Mouse (Mus musculus): ENCODE measurements at regions not wholly inside any gene's neighbourhood (a gene's known extent, or its start where the extent isn't known, plus 50 kb on each side); places are given as distances from the start of the nearest gene placed in this dataset.

GRCm38 (mm10) chr1:43247609-43248008 lies 50.8 kb upstream of the Fhl2 start:
- no peak overlapping the region for H3K4me3 ChIP-seq
- no peaks in the 10 kb centered on the region for H3K27me3 ChIP-seq (ENCODE audit: control insufficient read depth, insufficient read depth, insufficient read length)
- no peaks in the 10 kb centered on the region for H3K36me3 ChIP-seq (ENCODE audit: control insufficient read depth, insufficient read depth)
- no peak overlapping the region for H3ac ChIP-seq (ENCODE audit: control insufficient read depth, insufficient read length)
- no peak for TF ChIP-seq POLR2AphosphoS2 (IDR thresholded peaks at IDR 0.05; ENCODE audit: insufficient read length, low read depth)
- no peak for TF ChIP-seq SRF (IDR thresholded peaks at IDR 0.05; ENCODE audit: control insufficient read depth, insufficient read length, low read depth)
- no peak for TF ChIP-seq REST (IDR thresholded peaks at IDR 0.05; ENCODE audit: insufficient read depth, insufficient read length)
- TF ChIP-seq MYOD1 (IDR thresholded peaks at IDR 0.05; ENCODE audit: control insufficient read depth in 1 of 3, insufficient read length in 2 of 3, low read depth in 2 of 3) = no peak
- no peak for TF ChIP-seq E2F4 (IDR thresholded peaks at IDR 0.05; ENCODE audit: insufficient read depth)
- no peak for TF ChIP-seq MAX (IDR thresholded peaks at IDR 0.05; ENCODE audit: low read depth)
- no peak for TF ChIP-seq MYOG (IDR thresholded peaks at IDR 0.05; ENCODE audit: control insufficient read depth in 1 of 3, insufficient read depth in 1 of 3, insufficient read length in 2 of 3, low read depth in 2 of 3)
- no peak overlapping the region for H3K4me2 ChIP-seq (ENCODE audit: low read depth)
- H3K79me2 ChIP-seq (ENCODE audit: control insufficient read depth, insufficient read depth) = no peaks in the 10 kb centered on the region

- Histone ChIP-seq H3K79me2 (ENCODE audit: control insufficient read depth, insufficient read depth) (no peaks in the 10 kb centered on the region), H3K27me3 (ENCODE audit: control insufficient read depth, insufficient read depth, insufficient read length) (no peaks in the 10 kb centered on the region), H3K36me3 (ENCODE audit: control insufficient read depth, insufficient read depth) (no peaks in the 10 kb centered on the region), H3K4me2 (ENCODE audit: low read depth) (no peak overlapping the region), H3ac (ENCODE audit: control insufficient read depth, insufficient read length) (no peak overlapping the region), H3K4me3 (no peak overlapping the region)
- peak; percentile 3 to 92 (median 28) for TF ChIP-seq MYOG (IDR thresholded peaks at IDR 0.05; ENCODE audit: control insufficient read depth in 1 of 3, insufficient read depth in 1 of 3, insufficient read length in 2 of 3, low read depth in 2 of 3)
- no peak for TF ChIP-seq TCF3 (IDR thresholded peaks at IDR 0.05; ENCODE audit: insufficient read length, low read depth)
- TF ChIP-seq TCF12 (IDR thresholded peaks at IDR 0.05; ENCODE audit: insufficient read depth, poor library complexity, severe bottlenecking) = no peak
- peak in 2 of 3 experiments; percentile 49 to 85 for TF ChIP-seq MYOD1 (IDR thresholded peaks at IDR 0.05; ENCODE audit: control insufficient read depth in 1 of 3, insufficient read length in 2 of 3, low read depth in 2 of 3)
Observed at GRCm38 (mm10) chr1:43250281-43250680, 53.5 kb upstream of the Fhl2 start.

GRCm38 (mm10) chr1:43251356-43251755 lies 54.6 kb upstream of the Fhl2 start:
- Histone ChIP-seq H3K4me2 (ENCODE audit: low read depth) (no peak overlapping the region), H3K27me3 (ENCODE audit: control insufficient read depth, insufficient read depth, insufficient read length) (no peaks in the 10 kb centered on the region), H3K79me2 (ENCODE audit: control insufficient read depth, insufficient read depth) (no peaks in the 10 kb centered on the region), H3K36me3 (ENCODE audit: control insufficient read depth, insufficient read depth) (no peaks in the 10 kb centered on the region), H3K4me3 (no peak overlapping the region), H3ac (ENCODE audit: control insufficient read depth, insufficient read length) (no peak overlapping the region)
- no peak for TF ChIP-seq TCF3 (IDR thresholded peaks at IDR 0.05; ENCODE audit: insufficient read length, low read depth)

DNA sequence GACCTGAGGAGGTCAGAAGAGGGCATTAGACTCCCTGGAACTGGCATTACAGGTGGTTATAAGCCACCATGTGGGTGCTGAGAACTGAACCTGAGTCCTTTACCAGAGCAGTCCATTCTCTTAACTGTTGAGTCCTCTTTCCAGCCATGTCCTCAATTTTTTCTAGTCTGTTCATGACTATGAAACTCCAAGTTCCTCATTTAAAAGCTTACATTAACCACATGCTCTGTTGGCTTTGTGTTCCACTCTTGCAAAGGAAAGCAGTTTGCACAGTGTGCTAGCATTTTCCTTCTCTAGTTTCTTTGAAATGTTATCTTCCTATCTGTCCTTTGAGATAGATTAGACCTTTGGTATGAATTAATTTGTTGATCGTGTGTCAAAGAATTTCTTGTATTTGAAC lies 57.3 kb upstream of the Fhl2 start:
- Histone ChIP-seq H3K79me2 (ENCODE audit: control insufficient read depth, insufficient read depth) (no peaks in the 10 kb centered on the region), H3K27me3 (ENCODE audit: control insufficient read depth, insufficient read depth, insufficient read length) (no peaks in the 10 kb centered on the region), H3K4me2 (ENCODE audit: low read depth) (no peak overlapping the region), H3ac (ENCODE audit: control insufficient read depth, insufficient read length) (no peak overlapping the region), H3K36me3 (ENCODE audit: control insufficient read depth, insufficient read depth) (no peaks in the 10 kb centered on the region), H3K4me3 (no peak overlapping the region)
- TF ChIP-seq SRF (IDR thresholded peaks at IDR 0.05; ENCODE audit: control insufficient read depth, insufficient read length, low read depth) (no peak), MYOG (IDR thresholded peaks at IDR 0.05; ENCODE audit: control insufficient read depth in 1 of 3, insufficient read depth in 1 of 3, insufficient read length in 2 of 3, low read depth in 2 of 3) (no peak), REST (IDR thresholded peaks at IDR 0.05; ENCODE audit: insufficient read depth, insufficient read length) (no peak), POLR2AphosphoS2 (IDR thresholded peaks at IDR 0.05; ENCODE audit: insufficient read length, low read depth) (no peak), MYOD1 (IDR thresholded peaks at IDR 0.05; ENCODE audit: control insufficient read depth in 1 of 3, insufficient read length in 2 of 3, low read depth in 2 of 3) (no peak), TCF12 (IDR thresholded peaks at IDR 0.05; ENCODE audit: insufficient read depth, poor library complexity, severe bottlenecking) (no peak)

GRCm38 (mm10) chr1:43256078-43256477 lies 59.3 kb upstream of the Fhl2 start:
- peak overlapping the region; percentile 22 for H3K4me2 ChIP-seq (ENCODE audit: low read depth)
- no peak overlapping the region for H3K4me3 ChIP-seq
- no peaks in the 10 kb centered on the region for H3K79me2 ChIP-seq (ENCODE audit: control insufficient read depth, insufficient read depth)
- H3ac ChIP-seq (ENCODE audit: control insufficient read depth, insufficient read length) = no peak overlapping the region
- H3K27me3 ChIP-seq (ENCODE audit: control insufficient read depth, insufficient read depth, insufficient read length) = no peaks in the 10 kb centered on the region
- H3K36me3 ChIP-seq (ENCODE audit: control insufficient read depth, insufficient read depth) = no peaks in the 10 kb centered on the region
- TF ChIP-seq TCF12 (IDR thresholded peaks at IDR 0.05; ENCODE audit: insufficient read depth, poor library complexity, severe bottlenecking) (no peak), TCF3 (IDR thresholded peaks at IDR 0.05; ENCODE audit: insufficient read length, low read depth) (no peak), E2F4 (IDR thresholded peaks at IDR 0.05; ENCODE audit: insufficient read depth) (no peak), MYOD1 (IDR thresholded peaks at IDR 0.05; ENCODE audit: control insufficient read depth in 1 of 3, insufficient read length in 2 of 3, low read depth in 2 of 3) (no peak), REST (IDR thresholded peaks at IDR 0.05; ENCODE audit: insufficient read depth, insufficient read length) (no peak), SRF (IDR thresholded peaks at IDR 0.05; ENCODE audit: control insufficient read depth, insufficient read length, low read depth) (no peak), MAX (IDR thresholded peaks at IDR 0.05; ENCODE audit: low read depth) (no peak), MYOG (IDR thresholded peaks at IDR 0.05; ENCODE audit: control insufficient read depth in 1 of 3, insufficient read depth in 1 of 3, insufficient read length in 2 of 3, low read depth in 2 of 3) (no peak), POLR2AphosphoS2 (IDR thresholded peaks at IDR 0.05; ENCODE audit: insufficient read length, low read depth) (no peak), POLR2A (IDR thresholded peaks at IDR 0.05; ENCODE audit: insufficient read length, low read depth) (no peak), CEBPB (IDR thresholded peaks at IDR 0.05; ENCODE audit: insufficient read depth, poor library complexity, severe bottlenecking) (no peak), USF1 (IDR thresholded peaks at IDR 0.05; ENCODE audit: low read depth) (no peak)

Data from myocyte (in vitro differentiated cells).